Mouse (Mus musculus) midbrain, embryonic 14.5 days (tissue): ENCODE measurements around the gene Ftl1. TPM values are rescaled to one million over a fixed set of nuclear protein-coding genes. Genes with fewer than 3 reads are reported as not detected.

Experiments
- ATAC-seq: fragments of 200-750 bp; cut with Nextera tagmentation; 2 replicates; pipeline ENCODE4 v1.8.0; 2017; ENCODE audit warnings: moderate number of reproducible peaks, moderate library complexity; ENCODE audit not compliant: low FRiP score, low TSS enrichment
- DNase-seq: peaks from one replicate; pipeline ENCODE4 v3.0.0-alpha.2; 2015
- H3K27ac ChIP-seq: fragments of 300-500 bp; sonication (generic); replicated peaks from 2 replicates; pipeline ENCODE4 v1.5.1; 2014; ENCODE audit warnings: mild to moderate bottlenecking, low read depth, low read length, moderate library complexity
- H3K27me3 ChIP-seq: fragments of 300-500 bp; sonication (generic); 2 replicates; pipeline ENCODE4 v1.6.1; 2014; ENCODE audit warnings: low read length, control low read depth, mixed read lengths; ENCODE audit not compliant: control insufficient read depth, insufficient read depth
- H3K36me3 ChIP-seq: fragments of 300-500 bp; sonication (generic); 2 replicates; pipeline ENCODE4 v1.6.1; 2014; ENCODE audit warnings: low read length, control low read depth; ENCODE audit not compliant: control insufficient read depth, insufficient read depth
- H3K4me1 ChIP-seq: fragments of 300-500 bp; sonication (generic); 2 replicates; pipeline ENCODE4 v1.6.1; 2014; ENCODE audit warnings: mild to moderate bottlenecking, antibody characterized with exemption, low read length, control low read depth; ENCODE audit not compliant: control insufficient read depth, insufficient read depth
- H3K4me2 ChIP-seq: fragments of 300-500 bp; sonication (generic); 2 replicates; pipeline ENCODE4 v1.6.1; 2014; ENCODE audit warnings: mild to moderate bottlenecking, low read length, moderate library complexity
- H3K4me3 ChIP-seq: fragments of 300-500 bp; sonication (generic); replicated peaks from 2 replicates; pipeline ENCODE4 v1.5.1; 2014; ENCODE audit warnings: low read depth, low read length
- H3K9ac ChIP-seq: fragments of 300-500 bp; sonication (generic); replicated peaks from 2 replicates; pipeline ENCODE4 v1.6.1; 2014; ENCODE audit warnings: mild to moderate bottlenecking, low read length, moderate library complexity
- H3K9me3 ChIP-seq: fragments of 300-500 bp; sonication (generic); 2 replicates; pipeline ENCODE4 v1.6.1; 2016; ENCODE audit warnings: low read length, control low read depth, mixed read lengths; ENCODE audit not compliant: control insufficient read depth
- WGBS: fragments of 180-500 bp; shearing (Covaris S2); extraction: QIAGEN DNeasy Blood & Tissue Kit; methylation state at CpG from one replicate; pipeline ENCODE4 v1.1.7; 2014; 5-methylcytosine and 5-hydroxymethylcytosine counted together
- polyA plus RNA-seq: library from polyadenylated mRNA; unstranded; fragments of >200 nt; fragmentation: Nextera tagmentation; extraction: Ambion mirVana; gene quantifications from 2 replicates; pipeline ENCODE4 v1.2.1, GENCODE M21; 2014

Ftl1 gene
- polyA plus RNA-seq, 1 experiment from 2014 or later: 5,898 TPM

DNA sequence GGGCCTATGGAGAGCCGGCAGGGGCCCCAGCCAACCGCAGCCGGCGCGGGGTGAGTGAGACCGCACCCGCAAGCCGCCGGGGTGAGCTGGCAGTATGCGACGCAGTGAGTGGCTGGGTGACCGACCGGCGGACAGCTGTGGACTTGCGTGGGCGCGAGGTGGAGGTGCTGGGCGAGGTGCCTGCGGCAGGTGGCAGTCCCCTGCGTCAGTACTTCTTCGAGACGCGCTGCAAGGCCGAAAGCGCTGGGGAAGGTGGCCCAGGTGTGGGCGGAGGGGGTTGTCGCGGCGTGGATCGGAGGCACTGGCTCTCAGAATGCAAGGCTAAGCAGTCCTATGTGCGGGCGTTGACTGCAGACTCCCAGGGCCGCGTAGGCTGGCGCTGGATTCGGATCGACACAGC lies 44.0 kb downstream of the Ftl1 start:
- Histone ChIP-seq H3K27ac (no peak overlapping the region), H3K9ac (no peak overlapping the region), H3K4me3 (0 out of 2 replicates have a peak overlapping the region, but pooled peaks have one; percentile 10), H3K4me2 (no peak overlapping the region), H3K4me1 (peaks cover 3% of the 10 kb centered on the region; the same call in 1 of the 2 replicates), H3K27me3 (peaks cover 89% of the 10 kb centered on the region), H3K36me3 (peaks cover 1% of the 10 kb centered on the region; the same call in 1 of the 2 replicates), H3K9me3 (no peaks in the 10 kb centered on the region)
- DNase-seq: no peak
- 9% methylated on average over 37 of the region's 37 CpGs for WGBS
- no peak for ATAC-seq

GRCm38 (mm10) chr7:45414740-45415224 lies 44.9 kb downstream of the Ftl1 start:
- Histone ChIP-seq H3K9ac (no peak overlapping the region), H3K4me2 (no peak overlapping the region), H3K4me1 (peaks cover 3% of the 10 kb centered on the region; the same call in 1 of the 2 replicates), H3K9me3 (no peaks in the 10 kb centered on the region), H3K27me3 (peaks cover 93% of the 10 kb centered on the region), H3K4me3 (no peak overlapping the region), H3K27ac (no peak overlapping the region), H3K36me3 (no peaks in the 10 kb centered on the region)
- ATAC-seq: no peak
- no peak for DNase-seq
- 43% methylated on average over 12 of the region's 12 CpGs for WGBS

- no peak overlapping the region for H3K27ac ChIP-seq
- peak overlapping the region; percentile 51 for H3K9ac ChIP-seq
- DNase-seq: no peak
- H3K36me3 ChIP-seq: no peaks in the 10 kb centered on the region
- peak overlapping the region; percentile 84 for H3K4me2 ChIP-seq
- H3K27me3 ChIP-seq: peaks cover 95% of the 10 kb centered on the region
- peak overlapping the region; percentile 43 for H3K4me3 ChIP-seq
- 1% methylated on average over 26 of the region's 27 CpGs for WGBS
- H3K4me1 ChIP-seq: peaks cover 3% of the 10 kb centered on the region; the same call in 1 of the 2 replicates
- H3K9me3 ChIP-seq: no peaks in the 10 kb centered on the region
- no peak for ATAC-seq
Observed at GRCm38 (mm10) chr7:45413864-45414739, 45.6 kb downstream of the Ftl1 start.

GRCm38 (mm10) chr7:45413113-45413863 lies 46.4 kb downstream of the Ftl1 start, which contains the start of gene Ntf5:
Ntf5 (plus strand) TSS chr7:45413695.
- Histone ChIP-seq H3K4me3 (peak within 1 kb of the TSS; percentile 43), H3K4me1 (peaks cover 3% of the 10 kb centered on the region; the same call in 1 of the 2 replicates), H3K9ac (peak within 1 kb of the TSS; percentile 51), H3K27me3 (peaks cover 95% of the 10 kb centered on the region), H3K4me2 (peak within 1 kb of the TSS; percentile 84), H3K36me3 (no peaks in the 10 kb centered on the region), H3K27ac (no peak within 1 kb of the TSS), H3K9me3 (no peaks in the 10 kb centered on the region)
- no peak; the same call in 1 of the 2 replicates for ATAC-seq
- DNase-seq: peak; percentile 66
- 3% methylated on average over 35 of the region's 45 CpGs for WGBS

DNA sequence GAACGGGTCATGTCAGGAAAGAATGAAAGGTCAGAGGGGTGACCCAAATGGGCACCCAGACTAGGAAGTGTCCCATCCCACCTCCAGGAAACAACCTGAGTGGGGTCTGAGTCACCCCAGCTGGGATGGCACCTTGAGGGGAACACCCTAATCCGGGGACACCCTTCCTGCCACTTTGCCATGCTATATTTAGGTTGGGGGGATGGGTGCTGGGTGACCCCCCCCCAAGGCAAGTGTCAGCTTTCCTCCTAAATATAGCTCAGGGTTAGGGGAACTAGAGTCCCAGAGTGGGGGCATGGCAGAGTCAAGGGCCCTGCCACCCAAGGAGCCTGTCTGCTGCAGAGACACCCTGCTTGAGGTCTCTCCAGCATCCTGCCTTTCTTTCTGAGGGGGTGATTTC lies 47.3 kb downstream of the Ftl1 start:
- Histone ChIP-seq H3K36me3 (no peaks in the 10 kb centered on the region), H3K9me3 (no peaks in the 10 kb centered on the region), H3K4me2 (no peak overlapping the region), H3K4me3 (no peak overlapping the region), H3K27me3 (peaks cover 96% of the 10 kb centered on the region), H3K27ac (no peak overlapping the region), H3K9ac (no peak overlapping the region), H3K4me1 (peaks cover 3% of the 10 kb centered on the region; the same call in 1 of the 2 replicates)
- WGBS: 93% methylated on average over 2 of the region's 2 CpGs
- no peak for DNase-seq
- no peak for ATAC-seq

GRCm38 (mm10) chr7:45409497-45410163 lies 50.1 kb downstream of the Ftl1 start:
- peaks cover 95% of the 10 kb centered on the region for H3K27me3 ChIP-seq
- H3K27ac ChIP-seq: no peak overlapping the region
- no peak for DNase-seq
- no peak overlapping the region for H3K4me2 ChIP-seq
- H3K9ac ChIP-seq: no peak overlapping the region
- H3K4me1 ChIP-seq: peaks cover 3% of the 10 kb centered on the region; the same call in 1 of the 2 replicates
- H3K9me3 ChIP-seq: no peaks in the 10 kb centered on the region
- no peak overlapping the region for H3K4me3 ChIP-seq
- ATAC-seq: no peak
- 88% methylated on average over 8 of the region's 8 CpGs for WGBS
- no peaks in the 10 kb centered on the region for H3K36me3 ChIP-seq

DNA sequence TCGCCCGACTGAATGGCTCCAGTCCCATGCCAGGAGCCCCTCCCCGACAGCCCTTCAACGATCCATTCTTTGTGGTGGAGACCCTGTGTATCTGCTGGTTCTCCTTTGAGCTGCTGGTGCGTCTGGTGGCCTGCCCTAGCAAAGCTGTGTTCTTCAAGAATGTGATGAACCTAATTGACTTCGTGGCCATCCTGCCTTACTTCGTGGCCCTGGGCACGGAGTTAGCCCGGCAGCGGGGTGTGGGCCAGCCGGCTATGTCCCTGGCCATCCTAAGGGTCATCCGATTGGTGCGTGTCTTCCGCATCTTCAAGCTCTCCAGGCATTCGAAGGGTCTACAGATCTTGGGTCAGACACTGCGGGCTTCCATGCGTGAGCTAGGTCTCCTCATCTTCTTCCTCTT lies 50.7 kb downstream of the Ftl1 start:
- Histone ChIP-seq H3K4me2 (no peak overlapping the region), H3K4me3 (no peak overlapping the region), H3K9ac (no peak overlapping the region), H3K9me3 (no peaks in the 10 kb centered on the region), H3K4me1 (peaks cover 3% of the 10 kb centered on the region; the same call in 1 of the 2 replicates), H3K27me3 (peaks cover 88% of the 10 kb centered on the region), H3K36me3 (no peaks in the 10 kb centered on the region), H3K27ac (no peak overlapping the region)
- ATAC-seq: no peak
- no peak for DNase-seq
- WGBS: 91% methylated on average over 17 of the region's 17 CpGs

DNA sequence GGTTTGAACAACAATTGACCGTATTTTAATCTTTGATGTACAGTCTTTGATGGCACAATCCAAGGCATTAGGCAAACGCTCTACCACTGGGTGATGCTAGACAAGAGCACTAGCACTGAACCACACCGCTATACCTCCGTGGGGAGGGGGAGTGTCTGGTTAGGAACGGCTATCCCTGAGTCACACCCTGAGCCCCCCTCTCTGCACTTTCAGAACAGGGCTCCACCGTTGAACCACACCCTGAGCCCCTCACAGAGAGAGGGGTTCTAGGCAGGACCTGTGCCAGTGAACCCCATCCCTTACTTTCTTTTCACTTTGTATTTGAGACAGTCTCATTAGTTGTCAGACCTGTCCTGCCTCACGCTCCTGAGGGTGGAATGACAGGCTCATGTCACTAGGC lies 51.3 kb downstream of the Ftl1 start:
- 75% methylated on average over 7 of the region's 7 CpGs for WGBS
- Histone ChIP-seq H3K9me3 (no peaks in the 10 kb centered on the region), H3K4me1 (no peaks in the 10 kb centered on the region), H3K27me3 (peaks cover 82% of the 10 kb centered on the region), H3K4me3 (no peak overlapping the region), H3K9ac (no peak overlapping the region), H3K4me2 (no peak overlapping the region), H3K36me3 (no peaks in the 10 kb centered on the region), H3K27ac (no peak overlapping the region)
- ATAC-seq: no peak
- DNase-seq: no peak
